Mouse (Mus musculus): Measurements from ENCODE around the gene Coil. TPM values are rescaled to one million over a fixed set of nuclear protein-coding genes. Genes with fewer than 3 reads are reported as not detected.

Coil gene
- total RNA-seq, 1 experiment = 37.8 TPM

GRCm38 (mm10) chr11:88993625-88994024, 23.6 kb downstream of the Coil start:
- Histone ChIP-seq H3K36me3 (ENCODE audit: control insufficient read depth, insufficient read depth, low read length, poor library complexity, severe bottlenecking) (peaks cover 8% of the 10 kb centered on the region; the same call in 1 of the 2 replicates), H3K9me3 (ENCODE audit: control insufficient read depth, insufficient read depth, low read depth, low read length) (no peaks in the 10 kb centered on the region), H3K4me1 (ENCODE audit: control insufficient read depth in 2 of 2, insufficient read depth in 2 of 2, low read length in 2 of 2, poor library complexity in 1 of 2) (peaks cover 8 to 22% of the 10 kb centered on the region in 2 experiments), H3K27ac (ENCODE audit: insufficient read depth, low read depth, low read length, poor library complexity, severe bottlenecking) (peak overlapping the region; percentile 81; the same call in 1 of the 2 replicates), H3K4me3 (ENCODE audit: insufficient read depth in 1 of 2, low read depth in 1 of 2, low read length in 2 of 2, poor library complexity in 1 of 2, severe bottlenecking in 1 of 2) (no peak overlapping the region), H3K9ac (ENCODE audit: insufficient read depth, low read depth, low read length, poor library complexity, severe bottlenecking) (no peak overlapping the region)
- DNase-seq (ENCODE audit: low read depth, low spot score) = peak; percentile 94
- TF ChIP-seq ZC3H11A (IDR thresholded peaks at IDR 0.05; ENCODE audit: borderline replicate concordance, low read depth, low read length) = peak; percentile 55; the same call in 1 of the 2 replicates
- no peak for TF ChIP-seq MAFK (IDR thresholded peaks at IDR 0.05; ENCODE audit: insufficient read depth, low read depth, low read length)
- peak; percentile 41; the same call in 1 of the 2 replicates for TF ChIP-seq CHD2 (IDR thresholded peaks at IDR 0.05; ENCODE audit: low read depth, low read length)
- no peak for TF ChIP-seq ZNF384 (IDR thresholded peaks at IDR 0.05; ENCODE audit: low read depth, low read length)
- no peak for TF ChIP-seq HCFC1 (IDR thresholded peaks at IDR 0.05; ENCODE audit: borderline replicate concordance, insufficient read depth, low read length)
- in situ Hi-C loops (cut with MboI; ENCODE audit: low sequenced_read_pairs in 2 of 2, unreplicated experiment in 2 of 2) = no loop called here

GRCm38 (mm10) chr11:88994492-88994891, 24.4 kb downstream of the Coil start:
- Histone ChIP-seq H3K9ac (ENCODE audit: insufficient read depth, low read depth, low read length, poor library complexity, severe bottlenecking) (no peak overlapping the region; the same call in 1 of the 2 replicates), H3K9me3 (ENCODE audit: control insufficient read depth, insufficient read depth, low read depth, low read length) (no peaks in the 10 kb centered on the region), H3K4me3 (ENCODE audit: insufficient read depth in 1 of 2, low read depth in 1 of 2, low read length in 2 of 2, poor library complexity in 1 of 2, severe bottlenecking in 1 of 2) (peak overlapping the region in 1 of 2 experiments; percentile 22; a peak in 1 of 4 replicates), H3K4me1 (ENCODE audit: control insufficient read depth in 2 of 2, insufficient read depth in 2 of 2, low read length in 2 of 2, poor library complexity in 1 of 2) (peaks cover 8 to 22% of the 10 kb centered on the region in 2 experiments), H3K27ac (ENCODE audit: insufficient read depth, low read depth, low read length, poor library complexity, severe bottlenecking) (peak overlapping the region; percentile 81; the same call in 1 of the 2 replicates), H3K36me3 (ENCODE audit: control insufficient read depth, insufficient read depth, low read length, poor library complexity, severe bottlenecking) (0 out of 2 replicates have a peak, but pooled peaks cover 6% of the 10 kb centered on the region)
- no peak for DNase-seq (ENCODE audit: low read depth, low spot score)
- in situ Hi-C loops (cut with MboI; ENCODE audit: low sequenced_read_pairs in 2 of 2, unreplicated experiment in 2 of 2) = no loop called here
- TF ChIP-seq ZC3H11A (IDR thresholded peaks at IDR 0.05; ENCODE audit: borderline replicate concordance, low read depth, low read length) (no peak), HCFC1 (IDR thresholded peaks at IDR 0.05; ENCODE audit: borderline replicate concordance, insufficient read depth, low read length) (no peak), CHD2 (IDR thresholded peaks at IDR 0.05; ENCODE audit: low read depth, low read length) (no peak), MAFK (IDR thresholded peaks at IDR 0.05; ENCODE audit: insufficient read depth, low read depth, low read length) (no peak), ZNF384 (IDR thresholded peaks at IDR 0.05; ENCODE audit: low read depth, low read length) (no peak)

GRCm38 (mm10) chr11:88995616-88996015, 25.6 kb downstream of the Coil start:
- H3K9ac ChIP-seq (ENCODE audit: insufficient read depth, low read depth, low read length, poor library complexity, severe bottlenecking) = peak overlapping the region; percentile 40; the same call in 1 of the 2 replicates
- peaks cover 8 to 22% of the 10 kb centered on the region in 2 experiments for H3K4me1 ChIP-seq (ENCODE audit: control insufficient read depth in 2 of 2, insufficient read depth in 2 of 2, low read length in 2 of 2, poor library complexity in 1 of 2)
- peak overlapping the region; percentile 27 to 46 for H3K4me3 ChIP-seq (ENCODE audit: insufficient read depth in 1 of 2, low read depth in 1 of 2, low read length in 2 of 2, poor library complexity in 1 of 2, severe bottlenecking in 1 of 2)
- H3K36me3 ChIP-seq (ENCODE audit: control insufficient read depth, insufficient read depth, low read length, poor library complexity, severe bottlenecking) = 0 out of 2 replicates have a peak, but pooled peaks cover 6% of the 10 kb centered on the region
- no peak for DNase-seq (ENCODE audit: low read depth, low spot score)
- in situ Hi-C loops (cut with MboI; ENCODE audit: low sequenced_read_pairs in 2 of 2, unreplicated experiment in 2 of 2) = no loop called here
- no peaks in the 10 kb centered on the region for H3K9me3 ChIP-seq (ENCODE audit: control insufficient read depth, insufficient read depth, low read depth, low read length)
- peak overlapping the region; percentile 92; the same call in 1 of the 2 replicates for H3K27ac ChIP-seq (ENCODE audit: insufficient read depth, low read depth, low read length, poor library complexity, severe bottlenecking)
- TF ChIP-seq CHD2 (IDR thresholded peaks at IDR 0.05; ENCODE audit: low read depth, low read length) (0 out of 2 replicates have a peak, but pooled peaks have one; percentile 12), MAFK (IDR thresholded peaks at IDR 0.05; ENCODE audit: insufficient read depth, low read depth, low read length) (no peak)

GRCm38 (mm10) chr11:88996427-88996826, 26.4 kb downstream of the Coil start:
- peak overlapping the region; percentile 27 to 46 for H3K4me3 ChIP-seq (ENCODE audit: insufficient read depth in 1 of 2, low read depth in 1 of 2, low read length in 2 of 2, poor library complexity in 1 of 2, severe bottlenecking in 1 of 2)
- peak; percentile 64 for DNase-seq (ENCODE audit: low read depth, low spot score)
- H3K9ac ChIP-seq (ENCODE audit: insufficient read depth, low read depth, low read length, poor library complexity, severe bottlenecking) = peak overlapping the region; percentile 40; the same call in 1 of the 2 replicates
- H3K9me3 ChIP-seq (ENCODE audit: control insufficient read depth, insufficient read depth, low read depth, low read length) = no peaks in the 10 kb centered on the region
- TF ChIP-seq ZNF384 (IDR thresholded peaks at IDR 0.05; ENCODE audit: low read depth, low read length) = no peak
- TF ChIP-seq CHD2 (IDR thresholded peaks at IDR 0.05; ENCODE audit: low read depth, low read length) = no peak
- TF ChIP-seq ZC3H11A (IDR thresholded peaks at IDR 0.05; ENCODE audit: borderline replicate concordance, low read depth, low read length) = no peak
- TF ChIP-seq MAFK (IDR thresholded peaks at IDR 0.05; ENCODE audit: insufficient read depth, low read depth, low read length) = no peak
- no peak for TF ChIP-seq HCFC1 (IDR thresholded peaks at IDR 0.05; ENCODE audit: borderline replicate concordance, insufficient read depth, low read length)
- peaks cover 2% of the 10 kb centered on the region; the same call in 1 of the 2 replicates for H3K36me3 ChIP-seq (ENCODE audit: control insufficient read depth, insufficient read depth, low read length, poor library complexity, severe bottlenecking)
- peaks cover 8 to 22% of the 10 kb centered on the region in 2 experiments for H3K4me1 ChIP-seq (ENCODE audit: control insufficient read depth in 2 of 2, insufficient read depth in 2 of 2, low read length in 2 of 2, poor library complexity in 1 of 2)
- in situ Hi-C loops (cut with MboI; ENCODE audit: low sequenced_read_pairs in 2 of 2, unreplicated experiment in 2 of 2) = no loop called here
- peak overlapping the region; percentile 92 for H3K27ac ChIP-seq (ENCODE audit: insufficient read depth, low read depth, low read length, poor library complexity, severe bottlenecking)
